Mouse (Mus musculus) ES-E14 (cell line): Measurements from ENCODE around the gene Slc4a11.

Source experiments
- HCFC1 ChIP-seq: IDR thresholded peaks from 2 replicates; pipeline ENCODE4 v1.6.1; 2012; ENCODE audit warnings: low read length, inconsistent platforms, borderline replicate concordance; ENCODE audit not compliant: insufficient read depth
- MAFK ChIP-seq: IDR thresholded peaks from 2 replicates; pipeline ENCODE4 v1.6.1; 2014; ENCODE audit warnings: mild to moderate bottlenecking, low read depth, low read length, inconsistent platforms; ENCODE audit not compliant: insufficient read depth

GRCm38 (mm10) chr2:130634739-130635411 is 62.4 kb downstream of the Slc4a11 start:
- TF ChIP-seq MAFK (no peak), HCFC1 (no peak)
